Mouse (Mus musculus): Measurements from ENCODE around the gene Klk6. TPM values are rescaled to one million over a fixed set of nuclear protein-coding genes. Genes with fewer than 3 reads are reported as not detected.
A peak's percentile ranks its signal among the peaks of the same experiment; 100 is the strongest.

The Klk6 gene
- polyA plus RNA-seq, 1 experiment from 2014 or later = not detected

DNA sequence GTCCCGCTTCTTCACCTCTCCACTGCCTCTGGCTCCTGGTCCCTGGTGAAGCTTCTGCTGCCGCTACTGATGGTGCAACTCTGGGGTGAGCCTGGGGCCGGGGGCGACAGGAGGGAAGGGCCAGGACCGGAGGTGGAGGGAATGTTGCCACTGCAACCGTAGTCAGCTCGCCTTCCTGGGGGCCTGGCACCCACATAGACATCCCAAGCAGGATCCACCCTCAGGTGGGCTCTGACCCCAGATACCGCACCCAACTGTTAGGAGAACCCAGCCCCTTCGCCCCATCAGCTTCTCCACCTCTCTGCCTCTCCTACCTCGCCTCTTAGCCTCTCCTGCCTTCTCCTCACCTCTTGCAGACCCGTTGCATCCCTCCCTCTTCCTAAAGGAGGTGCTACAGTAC lies 42.8 kb upstream of the Klk6 start:
- WGBS = 84% methylated on average over 11 of the region's 11 CpGs
- H3K9me3 ChIP-seq (replicated peaks; ENCODE audit: control insufficient read depth, low read length) = no peaks in the 10 kb centered on the region
- H3K36me3 ChIP-seq (replicated peaks; ENCODE audit: control insufficient read depth, insufficient read depth, low read depth, low read length) = no peaks in the 10 kb centered on the region
- DNase-seq (ENCODE audit: low spot score) = no peak
- H3K9ac ChIP-seq (replicated peaks; ENCODE audit: low read length) = no peak overlapping the region
- no peak overlapping the region for H3K27ac ChIP-seq (replicated peaks; ENCODE audit: low read depth, low read length)
- H3K4me2 ChIP-seq (ENCODE audit: low read depth, low read length) = no peak overlapping the region
- no peaks in the 10 kb centered on the region for H3K27me3 ChIP-seq (ENCODE audit: control insufficient read depth, insufficient read depth, low read length)
- ATAC-seq (replicated peaks; ENCODE audit: insufficient number of reproducible peaks, low FRiP score, low TSS enrichment, low read depth) = no peak
- H3K4me3 ChIP-seq (ENCODE audit: low read depth, low read length) = no peak overlapping the region
- no peaks in the 10 kb centered on the region for H3K4me1 ChIP-seq (ENCODE audit: control insufficient read depth, insufficient read depth, low read length)

- Histone ChIP-seq H3K9me3 (replicated peaks; ENCODE audit: control insufficient read depth, low read length) (no peaks in the 10 kb centered on the region), H3K4me1 (ENCODE audit: control insufficient read depth, insufficient read depth, low read length) (no peaks in the 10 kb centered on the region), H3K4me3 (ENCODE audit: low read depth, low read length) (peak overlapping the region; percentile 7; the same call in 1 of the 2 replicates), H3K36me3 (replicated peaks; ENCODE audit: control insufficient read depth, insufficient read depth, low read depth, low read length) (no peaks in the 10 kb centered on the region), H3K27ac (replicated peaks; ENCODE audit: low read depth, low read length) (no peak overlapping the region), H3K4me2 (ENCODE audit: low read depth, low read length) (peak overlapping the region; percentile 53), H3K9ac (replicated peaks; ENCODE audit: low read length) (peak overlapping the region; percentile 29), H3K27me3 (ENCODE audit: control insufficient read depth, insufficient read depth, low read length) (no peaks in the 10 kb centered on the region)
- ATAC-seq (replicated peaks; ENCODE audit: insufficient number of reproducible peaks, low FRiP score, low TSS enrichment, low read depth) (peak; percentile 82), DNase-seq (ENCODE audit: low spot score) (peak; percentile 91)
- 7% methylated on average over 36 of the region's 36 CpGs for WGBS
Measured at GRCm38 (mm10) chr7:43782275-43783265, 41.7 kb upstream of the Klk6 start.

GRCm38 (mm10) chr7:43785286-43785685 lies 39.0 kb upstream of the Klk6 start:
- Histone ChIP-seq H3K27ac (replicated peaks; ENCODE audit: low read depth, low read length) (no peak overlapping the region), H3K4me1 (ENCODE audit: control insufficient read depth, insufficient read depth, low read length) (no peaks in the 10 kb centered on the region), H3K27me3 (ENCODE audit: control insufficient read depth, insufficient read depth, low read length) (no peaks in the 10 kb centered on the region), H3K4me3 (ENCODE audit: low read depth, low read length) (no peak overlapping the region), H3K36me3 (replicated peaks; ENCODE audit: control insufficient read depth, insufficient read depth, low read depth, low read length) (no peaks in the 10 kb centered on the region), H3K9me3 (replicated peaks; ENCODE audit: control insufficient read depth, low read length) (no peaks in the 10 kb centered on the region), H3K4me2 (ENCODE audit: low read depth, low read length) (no peak overlapping the region), H3K9ac (replicated peaks; ENCODE audit: low read length) (no peak overlapping the region)
- WGBS = 90% methylated on average over 1 of the region's 1 CpGs
- ATAC-seq (replicated peaks; ENCODE audit: insufficient number of reproducible peaks, low FRiP score, low TSS enrichment, low read depth) (no peak), DNase-seq (ENCODE audit: low spot score) (no peak)

DNA sequence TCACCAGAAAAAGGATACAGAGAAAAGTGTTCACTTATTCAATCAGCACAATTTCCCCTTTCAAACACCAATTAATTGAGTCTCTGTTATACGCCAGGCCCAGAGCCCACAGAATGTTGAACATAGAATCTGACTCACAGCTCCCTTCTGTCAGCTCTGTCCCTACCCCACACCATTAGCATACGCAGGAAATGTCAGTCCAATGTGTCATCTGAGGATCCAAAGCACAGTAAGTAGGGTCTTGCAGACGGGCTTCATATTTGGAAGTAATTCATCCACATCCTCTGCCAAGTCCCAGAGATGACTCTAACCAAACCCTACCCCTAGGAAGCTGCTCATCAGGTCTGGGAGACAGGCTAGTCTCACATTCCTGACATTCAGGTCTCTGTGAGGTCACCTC lies 36.2 kb upstream of the Klk6 start:
- no peaks in the 10 kb centered on the region for H3K36me3 ChIP-seq (replicated peaks; ENCODE audit: control insufficient read depth, insufficient read depth, low read depth, low read length)
- 71% methylated on average over 3 of the region's 3 CpGs for WGBS
- ATAC-seq (replicated peaks; ENCODE audit: insufficient number of reproducible peaks, low FRiP score, low TSS enrichment, low read depth) = no peak
- H3K9ac ChIP-seq (replicated peaks; ENCODE audit: low read length) = no peak overlapping the region
- no peak overlapping the region for H3K27ac ChIP-seq (replicated peaks; ENCODE audit: low read depth, low read length)
- H3K4me1 ChIP-seq (ENCODE audit: control insufficient read depth, insufficient read depth, low read length) = no peaks in the 10 kb centered on the region
- H3K9me3 ChIP-seq (replicated peaks; ENCODE audit: control insufficient read depth, low read length) = no peaks in the 10 kb centered on the region
- no peak overlapping the region for H3K4me3 ChIP-seq (ENCODE audit: low read depth, low read length)
- DNase-seq (ENCODE audit: low spot score) = no peak
- H3K27me3 ChIP-seq (ENCODE audit: control insufficient read depth, insufficient read depth, low read length) = no peaks in the 10 kb centered on the region
- no peak overlapping the region for H3K4me2 ChIP-seq (ENCODE audit: low read depth, low read length)

GRCm38 (mm10) chr7:43789295-43789694 lies 35.0 kb upstream of the Klk6 start:
- Histone ChIP-seq H3K4me3 (ENCODE audit: low read depth, low read length) (no peak overlapping the region), H3K4me1 (ENCODE audit: control insufficient read depth, insufficient read depth, low read length) (no peaks in the 10 kb centered on the region), H3K27ac (replicated peaks; ENCODE audit: low read depth, low read length) (no peak overlapping the region), H3K4me2 (ENCODE audit: low read depth, low read length) (no peak overlapping the region), H3K9ac (replicated peaks; ENCODE audit: low read length) (no peak overlapping the region), H3K9me3 (replicated peaks; ENCODE audit: control insufficient read depth, low read length) (no peaks in the 10 kb centered on the region), H3K36me3 (replicated peaks; ENCODE audit: control insufficient read depth, insufficient read depth, low read depth, low read length) (no peaks in the 10 kb centered on the region), H3K27me3 (ENCODE audit: control insufficient read depth, insufficient read depth, low read length) (no peaks in the 10 kb centered on the region)
- WGBS = 67% methylated on average over 2 of the region's 2 CpGs
- ATAC-seq (replicated peaks; ENCODE audit: insufficient number of reproducible peaks, low FRiP score, low TSS enrichment, low read depth) = no peak
- no peak for DNase-seq (ENCODE audit: low spot score)

DNA sequence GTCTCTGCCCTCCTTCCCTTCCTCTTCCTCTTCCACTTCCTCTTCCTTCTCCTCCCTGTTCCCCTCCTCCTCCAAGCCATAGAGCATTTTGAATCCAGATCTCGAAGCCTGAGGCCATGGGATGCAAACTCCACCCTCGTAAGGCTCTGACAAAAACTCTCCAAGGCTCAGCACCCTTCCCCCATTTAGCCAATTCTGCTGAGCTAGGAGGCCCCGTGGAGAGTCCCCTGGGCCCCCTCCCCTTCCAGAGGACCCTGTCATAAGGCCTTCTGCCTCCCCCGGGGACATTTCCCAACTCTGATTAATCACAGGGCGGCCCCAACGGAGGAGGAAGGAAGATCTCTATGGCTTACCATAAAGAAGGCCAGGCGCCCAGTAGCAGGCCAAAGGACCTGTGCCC lies 32.7 kb upstream of the Klk6 start, which contains the start of gene Klk9:
Gene Klk9, plus strand, starts transcription at position 301 of the 400 bp plus-strand sequence.
- WGBS = 81% methylated on average over 7 of the region's 7 CpGs
- no peak within 1 kb of the TSS for H3K4me3 ChIP-seq (ENCODE audit: low read depth, low read length)
- DNase-seq (ENCODE audit: low spot score) (no peak), ATAC-seq (replicated peaks; ENCODE audit: insufficient number of reproducible peaks, low FRiP score, low TSS enrichment, low read depth) (no peak)
- no peak within 1 kb of the TSS for H3K27ac ChIP-seq (replicated peaks; ENCODE audit: low read depth, low read length)
- no peak within 1 kb of the TSS for H3K4me2 ChIP-seq (ENCODE audit: low read depth, low read length)
- H3K4me1 ChIP-seq (ENCODE audit: control insufficient read depth, insufficient read depth, low read length) = no peaks in the 10 kb centered on the region
- H3K27me3 ChIP-seq (ENCODE audit: control insufficient read depth, insufficient read depth, low read length) = peaks cover 6% of the 10 kb centered on the region; the same call in 1 of the 2 replicates
- no peaks in the 10 kb centered on the region for H3K36me3 ChIP-seq (replicated peaks; ENCODE audit: control insufficient read depth, insufficient read depth, low read depth, low read length)
- H3K9ac ChIP-seq (replicated peaks; ENCODE audit: low read length) = no peak within 1 kb of the TSS
- no peaks in the 10 kb centered on the region for H3K9me3 ChIP-seq (replicated peaks; ENCODE audit: control insufficient read depth, low read length)

GRCm38 (mm10) chr7:43796355-43796754 lies 27.9 kb upstream of the Klk6 start:
- H3K36me3 ChIP-seq (replicated peaks; ENCODE audit: control insufficient read depth, insufficient read depth, low read depth, low read length) = no peaks in the 10 kb centered on the region
- no peaks in the 10 kb centered on the region for H3K4me1 ChIP-seq (ENCODE audit: control insufficient read depth, insufficient read depth, low read length)
- peak overlapping the region; percentile 61 for H3K4me2 ChIP-seq (ENCODE audit: low read depth, low read length)
- no peak overlapping the region for H3K27ac ChIP-seq (replicated peaks; ENCODE audit: low read depth, low read length)
- H3K9me3 ChIP-seq (replicated peaks; ENCODE audit: control insufficient read depth, low read length) = no peaks in the 10 kb centered on the region
- no peak for ATAC-seq (replicated peaks; ENCODE audit: insufficient number of reproducible peaks, low FRiP score, low TSS enrichment, low read depth)
- no peak overlapping the region for H3K9ac ChIP-seq (replicated peaks; ENCODE audit: low read length)
- no peak for DNase-seq (ENCODE audit: low spot score)
- peaks cover 6% of the 10 kb centered on the region; the same call in 1 of the 2 replicates for H3K27me3 ChIP-seq (ENCODE audit: control insufficient read depth, insufficient read depth, low read length)
- WGBS = 9% methylated on average over 8 of the region's 8 CpGs
- peak overlapping the region; percentile 42 for H3K4me3 ChIP-seq (ENCODE audit: low read depth, low read length)

DNA sequence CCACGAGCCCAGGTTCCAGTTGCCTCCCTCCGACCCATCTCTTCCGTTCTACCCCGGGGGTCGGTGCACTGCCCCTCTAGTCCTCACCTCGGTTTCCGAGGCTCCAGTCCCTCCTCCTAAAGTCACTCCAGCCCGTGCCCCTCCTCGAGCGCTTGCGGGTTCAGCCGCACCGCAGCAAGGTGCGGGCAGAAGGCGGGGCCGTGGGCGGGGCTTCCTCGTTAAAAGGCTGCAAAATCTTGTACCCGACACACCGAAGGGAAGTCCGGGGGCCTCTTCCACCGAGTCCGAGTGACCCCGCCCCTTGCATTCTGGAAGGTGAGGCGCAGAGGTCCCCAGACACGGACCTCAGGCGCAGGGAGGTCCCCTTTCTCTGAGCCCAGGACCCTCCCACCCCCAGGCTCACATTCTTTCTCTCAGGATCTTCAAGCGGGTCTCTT lies 26.9 kb upstream of the Klk6 start, which contains the start of gene Klk8:
Gene Klk8, plus strand, starts transcription at position 245 of the 437 bp plus-strand sequence.
- H3K27me3 ChIP-seq (ENCODE audit: control insufficient read depth, insufficient read depth, low read length) = peaks cover 6% of the 10 kb centered on the region; the same call in 1 of the 2 replicates
- peak within 1 kb of the TSS; percentile 61 for H3K4me2 ChIP-seq (ENCODE audit: low read depth, low read length)
- H3K27ac ChIP-seq (replicated peaks; ENCODE audit: low read depth, low read length) = no peak within 1 kb of the TSS
- H3K36me3 ChIP-seq (replicated peaks; ENCODE audit: control insufficient read depth, insufficient read depth, low read depth, low read length) = no peaks in the 10 kb centered on the region
- DNase-seq (ENCODE audit: low spot score) (peak; percentile 41), ATAC-seq (replicated peaks; ENCODE audit: insufficient number of reproducible peaks, low FRiP score, low TSS enrichment, low read depth) (no peak)
- H3K4me1 ChIP-seq (ENCODE audit: control insufficient read depth, insufficient read depth, low read length) = no peaks in the 10 kb centered on the region
- under 1% methylated on average over 27 of the region's 28 CpGs for WGBS
- H3K9ac ChIP-seq (replicated peaks; ENCODE audit: low read length) = peak within 1 kb of the TSS; percentile 43
- no peaks in the 10 kb centered on the region for H3K9me3 ChIP-seq (replicated peaks; ENCODE audit: control insufficient read depth, low read length)
- peak within 1 kb of the TSS; percentile 42 for H3K4me3 ChIP-seq (ENCODE audit: low read depth, low read length)
